Mouse (Mus musculus) heart, embryonic 14.5 days (tissue): ENCODE results near the gene Rab11fip5. TPM values are rescaled to one million over a fixed set of nuclear protein-coding genes. Genes with fewer than 3 reads are reported as not detected.

Experiments used
- ATAC-seq: fragments of 200-750 bp; cut with Nextera tagmentation; 2 replicates; pipeline ENCODE4 v1.8.0; 2017; ENCODE audit warnings: low read depth, moderate TSS enrichment; ENCODE audit not compliant: insufficient number of reproducible peaks, insufficient read depth, low FRiP score
- H3K27ac ChIP-seq, 2 experiments: fragments of 200-500 bp in 1 of 2; fragments of 300-500 bp in 1 of 2; sonication (generic) in 1 of 2; replicated peaks in 1 of 2; 2 replicates each; pipeline ENCODE4 v1.5.1; 2012 to 2014; ENCODE audit warnings: low read depth in 2 of 2, low read length in 2 of 2, control low read depth in 1 of 2, mild to moderate bottlenecking in 1 of 2, mixed read lengths in 1 of 2; ENCODE audit not compliant: control insufficient read depth in 1 of 2, insufficient read depth in 1 of 2
- H3K27me3 ChIP-seq: fragments of 300-500 bp; sonication (generic); 2 replicates; pipeline ENCODE4 v1.6.1; 2014; ENCODE audit warnings: mild to moderate bottlenecking, low read length, control low read depth; ENCODE audit not compliant: control insufficient read depth, insufficient read depth
- H3K36me3 ChIP-seq: fragments of 300-500 bp; sonication (generic); 2 replicates; pipeline ENCODE4 v1.6.1; 2014; ENCODE audit warnings: mild to moderate bottlenecking, control low read depth, low read length, mixed read lengths; ENCODE audit not compliant: control insufficient read depth, insufficient read depth
- H3K4me1 ChIP-seq, 2 experiments: fragments of 200-500 bp in 1 of 2; fragments of 300-500 bp in 1 of 2; sonication (generic) in 1 of 2; 2 replicates each; pipeline ENCODE4 v1.6.1; 2012 to 2014; ENCODE audit warnings: low read length in 2 of 2, control low read depth in 1 of 2, mixed read lengths in 1 of 2; ENCODE audit not compliant: control insufficient read depth in 2 of 2, insufficient read depth in 2 of 2
- H3K4me2 ChIP-seq: fragments of 300-500 bp; sonication (generic); 2 replicates; pipeline ENCODE4 v1.6.1; 2014; ENCODE audit warnings: mild to moderate bottlenecking, low read length
- H3K4me3 ChIP-seq, 2 experiments: fragments of 200-500 bp in 1 of 2; fragments of 300-500 bp in 1 of 2; sonication (generic) in 1 of 2; 2 replicates each; pipeline ENCODE4 v1.5.1; 2012 to 2014; ENCODE audit warnings: low read length in 2 of 2, mild to moderate bottlenecking in 2 of 2, control low read depth in 1 of 2, low read depth in 1 of 2, moderate library complexity in 1 of 2; ENCODE audit not compliant: control insufficient read depth in 1 of 2, insufficient read depth in 1 of 2
- H3K9ac ChIP-seq: fragments of 300-500 bp; sonication (generic); 2 replicates; pipeline ENCODE4 v1.6.1; 2014; ENCODE audit warnings: mild to moderate bottlenecking, low read length
- H3K9me3 ChIP-seq: fragments of 300-500 bp; sonication (generic); 2 replicates; pipeline ENCODE4 v1.6.1; 2016; ENCODE audit warnings: low read length, control low read depth; ENCODE audit not compliant: control insufficient read depth
- WGBS: fragments of 180-500 bp; shearing (Covaris S2); extraction: QIAGEN DNeasy Blood & Tissue Kit; methylation state at CpG from one replicate; pipeline ENCODE4 v1.1.7; 2014; 5-methylcytosine and 5-hydroxymethylcytosine counted together
- polyA plus RNA-seq: library from polyadenylated mRNA; unstranded; fragments of >200 nt; fragmentation: Nextera tagmentation; extraction: Ambion mirVana; gene quantifications from 2 replicates; pipeline ENCODE4 v1.2.1, GENCODE M21; 2014

The Rab11fip5 gene
- polyA plus RNA-seq, 1 experiment from 2014 or later: 42.2 TPM

DNA sequence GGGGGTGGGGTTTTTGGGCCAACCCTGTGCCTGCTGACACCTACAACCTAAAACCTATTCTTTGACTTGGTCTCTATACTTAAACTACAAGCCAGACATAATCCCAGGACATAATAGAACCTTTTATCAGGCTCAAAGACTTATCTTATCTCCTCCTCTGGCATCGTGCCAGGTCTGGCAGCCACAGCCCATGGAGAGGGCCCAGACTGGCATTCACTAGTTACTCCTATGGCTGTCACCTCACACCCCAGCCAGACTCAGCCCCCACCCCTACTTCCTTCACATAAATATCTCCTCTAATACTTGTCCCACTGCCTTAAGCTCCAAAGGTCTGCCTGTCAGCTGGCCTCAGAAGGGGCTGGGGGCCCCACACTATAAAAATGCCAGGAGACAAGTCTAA, 8.0 kb downstream of the Rab11fip5 start:
- WGBS: 0% methylated on average over 1 of the region's 1 CpGs

DNA sequence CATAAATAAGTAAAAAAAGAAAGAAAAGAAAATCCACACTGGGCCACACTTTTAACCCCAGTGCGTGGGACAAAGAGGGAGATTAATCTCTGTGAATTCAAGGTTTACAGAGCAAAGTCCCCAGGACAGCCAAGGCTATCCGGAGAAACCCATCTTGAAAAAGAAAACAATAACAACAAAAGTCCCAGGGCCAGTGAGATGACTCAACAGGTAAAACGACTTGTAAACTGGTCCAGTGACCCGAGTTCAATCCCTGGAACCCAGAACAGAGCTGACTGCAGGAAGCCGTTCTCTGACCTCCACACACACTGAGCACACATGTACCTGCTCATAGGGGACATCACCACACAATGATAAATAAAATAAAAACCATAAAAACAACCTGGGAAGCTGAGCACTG, 10.0 kb downstream of the Rab11fip5 start:
- H3K9ac ChIP-seq: 0 out of 2 replicates have a peak overlapping the region, but pooled peaks have one; percentile 1
- H3K4me2 ChIP-seq: 0 out of 2 replicates have a peak overlapping the region, but pooled peaks have one; percentile 3
- WGBS: 65% methylated on average over 5 of the region's 5 CpGs
- ATAC-seq: no peak
- peak overlapping the region; percentile 96 to 97 for H3K27ac ChIP-seq
- H3K4me1 ChIP-seq: peaks cover 61 to 85% of the 10 kb centered on the region in 2 experiments
- no peak overlapping the region for H3K4me3 ChIP-seq
- H3K9me3 ChIP-seq: no peaks in the 10 kb centered on the region
- no peaks in the 10 kb centered on the region for H3K27me3 ChIP-seq
- peaks cover 21% of the 10 kb centered on the region; the same call in 1 of the 2 replicates for H3K36me3 ChIP-seq

More for the DNA sequence above, 8.0 kb downstream of the Rab11fip5 start:
- H3K4me3 ChIP-seq: peak overlapping the region in 1 of 2 experiments; percentile 12; a peak in 2 of 4 replicates
- H3K27me3 ChIP-seq: no peaks in the 10 kb centered on the region
- no peaks in the 10 kb centered on the region for H3K9me3 ChIP-seq
- peak overlapping the region; percentile 52 for H3K4me2 ChIP-seq
- ATAC-seq: peak; percentile 73
- peaks cover 75 to 91% of the 10 kb centered on the region in 2 experiments for H3K4me1 ChIP-seq
- peaks cover 23% of the 10 kb centered on the region for H3K36me3 ChIP-seq
- H3K27ac ChIP-seq: peak overlapping the region; percentile 96 to 97
- peak overlapping the region; percentile 72 for H3K9ac ChIP-seq

DNA sequence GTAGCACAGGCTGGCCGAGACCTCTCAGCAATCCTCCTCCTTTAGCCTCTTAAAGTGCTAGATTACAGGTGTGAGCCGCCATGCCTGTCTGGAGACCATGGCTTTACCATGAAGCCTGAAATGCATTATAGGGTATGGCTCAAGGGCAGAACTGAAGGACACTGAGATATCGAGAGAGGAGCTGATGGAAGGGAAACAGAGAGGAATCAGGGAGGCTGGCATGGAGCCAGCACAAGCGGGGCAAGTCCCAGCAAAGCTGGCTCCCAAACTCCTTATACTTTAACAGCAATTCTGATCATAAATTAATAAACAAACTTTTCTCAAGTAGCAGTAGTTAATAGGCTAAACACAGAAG, 10.6 kb downstream of the Rab11fip5 start:
- 0 out of 2 replicates have a peak overlapping the region, but pooled peaks have one; percentile 1 for H3K9ac ChIP-seq
- peaks cover 57 to 79% of the 10 kb centered on the region in 2 experiments for H3K4me1 ChIP-seq
- WGBS: 29% methylated on average over 4 of the region's 4 CpGs
- no peak overlapping the region for H3K4me3 ChIP-seq
- no peaks in the 10 kb centered on the region for H3K27me3 ChIP-seq
- H3K9me3 ChIP-seq: no peaks in the 10 kb centered on the region
- ATAC-seq: no peak
- H3K36me3 ChIP-seq: peaks cover 21% of the 10 kb centered on the region; the same call in 1 of the 2 replicates
- H3K4me2 ChIP-seq: 0 out of 2 replicates have a peak overlapping the region, but pooled peaks have one; percentile 3
- H3K27ac ChIP-seq: peak overlapping the region; percentile 96 to 97

DNA sequence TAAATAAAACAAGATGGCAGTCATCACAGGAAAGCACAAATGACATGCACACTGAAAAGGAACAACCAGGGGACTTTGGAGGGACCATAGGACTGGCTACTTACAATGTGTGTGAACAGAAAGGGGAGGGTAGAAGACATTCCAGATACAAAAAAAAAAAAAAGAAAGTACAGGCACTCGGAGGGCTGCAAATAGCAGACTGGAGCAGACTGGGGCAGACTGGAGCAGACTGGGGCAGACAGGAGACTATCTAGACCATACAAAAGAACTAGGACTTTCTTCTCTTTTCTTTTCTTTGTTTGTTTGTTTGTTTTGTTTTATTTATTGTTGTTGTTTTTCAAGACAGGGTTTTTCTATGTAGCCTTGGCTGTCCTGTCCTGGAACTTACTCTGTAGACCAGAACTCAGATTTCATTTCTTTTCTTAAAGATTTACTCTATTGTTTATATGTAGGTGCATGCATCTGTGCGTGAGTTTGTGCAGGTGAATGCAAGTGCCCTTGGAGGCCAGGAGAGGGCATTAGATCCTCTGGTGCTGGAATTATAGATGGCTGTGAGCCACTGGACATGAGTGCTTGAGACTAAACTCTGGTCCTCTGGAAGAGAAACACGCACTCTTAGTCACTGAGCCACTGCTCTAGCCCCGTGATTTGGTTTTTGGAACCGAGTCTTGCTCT, 11.1 kb downstream of the Rab11fip5 start:
- Histone ChIP-seq H3K27me3 (no peaks in the 10 kb centered on the region), H3K4me1 (peaks cover 54 to 78% of the 10 kb centered on the region in 2 experiments), H3K9ac (no peak overlapping the region), H3K9me3 (no peaks in the 10 kb centered on the region), H3K36me3 (peaks cover 21% of the 10 kb centered on the region; the same call in 1 of the 2 replicates), H3K27ac (peak overlapping the region; percentile 96 to 97), H3K4me2 (no peak overlapping the region), H3K4me3 (no peak overlapping the region)
- 52% methylated on average over 5 of the region's 5 CpGs for WGBS
- no peak for ATAC-seq

DNA sequence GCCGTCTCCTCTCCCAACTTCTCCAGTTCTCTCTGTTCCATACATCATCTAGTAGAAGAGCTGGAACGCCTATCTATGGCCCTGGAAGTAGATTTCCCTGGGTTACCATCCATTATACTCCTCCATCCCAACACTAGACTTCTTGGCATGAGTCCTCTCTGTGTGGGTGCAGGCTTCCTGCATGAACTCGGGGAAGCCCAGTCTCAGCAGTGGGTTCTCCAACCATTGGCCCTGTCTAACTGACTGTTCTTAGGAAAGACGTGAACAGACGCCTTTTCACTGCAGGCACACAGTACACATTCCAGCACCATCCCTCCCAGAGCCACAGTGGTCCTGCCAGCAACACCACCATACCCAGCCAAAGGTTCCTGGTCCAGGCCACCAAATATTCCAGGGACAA, 11.8 kb downstream of the Rab11fip5 start:
- H3K36me3 ChIP-seq: peaks cover 21% of the 10 kb centered on the region; the same call in 1 of the 2 replicates
- H3K9ac ChIP-seq: no peak overlapping the region
- H3K4me3 ChIP-seq: no peak overlapping the region
- 66% methylated on average over 5 of the region's 5 CpGs for WGBS
- peaks cover 52 to 78% of the 10 kb centered on the region in 2 experiments for H3K4me1 ChIP-seq
- H3K4me2 ChIP-seq: no peak overlapping the region
- H3K9me3 ChIP-seq: no peaks in the 10 kb centered on the region
- H3K27ac ChIP-seq: peak overlapping the region in 1 of 2 experiments; percentile 96; a peak in 1 of 4 replicates
- no peaks in the 10 kb centered on the region for H3K27me3 ChIP-seq
- ATAC-seq: no peak

DNA sequence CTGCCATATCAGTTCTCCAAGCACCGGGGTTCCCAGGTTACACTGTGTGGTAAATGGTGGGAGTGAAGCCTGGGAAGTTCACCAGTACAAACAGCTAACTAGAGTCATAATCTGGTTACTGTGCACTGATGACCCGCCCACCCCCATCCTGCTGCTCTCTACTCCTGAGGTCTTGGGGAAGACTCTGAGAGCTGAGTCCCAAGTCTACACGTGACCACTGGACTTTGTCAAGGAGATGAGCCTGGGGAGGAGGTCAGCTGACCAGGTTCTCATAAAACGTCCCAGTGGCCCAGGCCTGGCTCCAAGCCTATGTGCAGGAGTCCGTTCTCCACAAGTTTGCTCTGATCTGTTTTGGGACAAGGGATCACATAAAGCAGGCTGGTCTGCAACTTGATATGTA, 14.1 kb downstream of the Rab11fip5 start:
- H3K27ac ChIP-seq: peak overlapping the region in 1 of 2 experiments; percentile 57; a peak in 1 of 4 replicates
- no peak overlapping the region for H3K9ac ChIP-seq
- no peak overlapping the region for H3K4me3 ChIP-seq
- no peaks in the 10 kb centered on the region for H3K27me3 ChIP-seq
- no peak for ATAC-seq
- H3K4me1 ChIP-seq: peaks cover 44 to 74% of the 10 kb centered on the region in 2 experiments
- H3K9me3 ChIP-seq: no peaks in the 10 kb centered on the region
- 82% methylated on average over 5 of the region's 5 CpGs for WGBS
- H3K36me3 ChIP-seq: peaks cover 14% of the 10 kb centered on the region; the same call in 1 of the 2 replicates
- no peak overlapping the region for H3K4me2 ChIP-seq

DNA sequence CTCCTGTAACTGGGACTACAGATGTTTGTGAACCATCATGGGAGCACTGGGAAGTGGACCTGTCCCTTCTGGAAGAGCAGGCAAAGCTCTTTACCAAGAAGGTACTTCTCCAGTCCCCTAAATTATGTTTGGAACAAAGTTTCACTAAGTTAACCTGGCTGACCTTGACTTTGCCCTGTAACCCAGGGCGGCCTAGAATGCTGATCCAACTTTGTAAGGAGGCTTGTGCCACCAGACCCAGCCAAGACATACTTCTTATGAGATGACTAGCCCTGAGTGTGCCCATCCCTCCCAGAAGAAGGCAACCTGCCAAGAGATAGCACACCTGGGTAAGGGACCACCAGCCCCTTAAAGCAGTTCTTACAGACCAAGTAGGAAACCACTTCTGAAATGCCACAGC, 15.6 kb downstream of the Rab11fip5 start:
- Histone ChIP-seq H3K27ac (peak overlapping the region; percentile 46 to 94; a peak in 3 of 4 replicates), H3K9me3 (no peaks in the 10 kb centered on the region), H3K4me3 (no peak overlapping the region), H3K4me2 (no peak overlapping the region), H3K9ac (no peak overlapping the region), H3K36me3 (peaks cover 8% of the 10 kb centered on the region; the same call in 1 of the 2 replicates), H3K27me3 (no peaks in the 10 kb centered on the region), H3K4me1 (peaks cover 35 to 60% of the 10 kb centered on the region in 2 experiments)
- 100% methylated on average over 1 of the region's 1 CpGs for WGBS
- no peak for ATAC-seq
